Mouse (Mus musculus) mature B cell (primary cell): ENCODE measurements around the gene Pip5k1b.

ENCODE experiments used
- in situ Hi-C: fragments of 300-500 bp; cut with MboI; formaldehyde crosslinking; loops from 2 replicates; pipeline ENCODE4 v1.14.3; 2019

Pip5k1b gene

GRCm38 (mm10) chr19:24262736-24263135 is 292.9 kb downstream of the Pip5k1b start:
- in situ Hi-C loops: no loop called here

GRCm38 (mm10) chr19:24259390-24260351 is 296.0 kb downstream of the Pip5k1b start:
- in situ Hi-C loops: no loop called here

GRCm38 (mm10) chr19:24258368-24258767 is 297.3 kb downstream of the Pip5k1b start:
- in situ Hi-C loops: no loop called here

DNA sequence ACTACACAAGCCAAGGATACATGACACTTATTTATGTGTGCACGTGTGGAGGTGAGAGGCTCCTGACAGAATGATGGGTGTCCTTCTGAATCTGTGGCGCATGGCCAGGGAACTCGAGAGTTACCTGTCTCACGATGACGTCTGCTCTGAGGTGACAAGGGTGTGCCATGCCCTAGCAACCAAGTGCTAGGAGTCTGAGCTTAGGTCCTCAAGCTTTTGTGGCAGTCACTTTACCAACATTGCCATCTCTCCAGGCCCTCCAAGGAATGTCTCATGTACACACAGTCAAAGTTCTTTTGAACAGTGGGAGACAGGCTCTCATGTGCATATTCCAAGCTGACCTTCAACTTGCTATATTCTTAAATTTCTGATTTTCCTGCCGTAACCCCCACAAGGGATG is 297.7 kb downstream of the Pip5k1b start:
- in situ Hi-C loops: no loop called here

DNA sequence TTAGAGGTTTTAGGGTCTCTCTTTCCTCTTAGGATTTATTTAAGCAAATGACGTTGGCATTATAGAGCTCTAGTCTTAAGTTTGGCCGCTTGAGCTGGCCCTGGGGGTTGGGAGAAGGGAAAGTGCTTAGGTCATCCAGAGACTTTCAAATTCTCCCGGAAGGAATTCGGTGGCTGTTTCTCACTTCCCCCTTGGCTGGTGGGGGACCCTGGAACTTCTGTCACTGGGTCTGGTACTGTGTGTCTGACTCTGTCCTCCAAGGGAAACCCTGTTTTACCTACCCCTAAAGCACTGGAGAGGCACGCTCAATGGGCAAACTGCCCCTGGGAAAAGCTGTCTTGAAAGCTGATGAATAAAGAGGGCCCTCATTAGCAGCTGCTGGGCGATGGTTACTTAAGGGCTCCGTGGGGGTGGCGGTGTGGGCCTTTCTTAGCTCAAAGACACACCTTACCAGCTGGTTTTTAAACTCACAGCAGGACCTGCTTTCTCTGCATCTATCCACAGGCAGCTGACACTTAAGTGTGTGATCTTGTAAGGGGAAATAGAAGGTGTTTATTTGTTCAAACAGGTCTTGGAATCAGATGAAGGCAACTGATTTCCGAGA is 301.9 kb downstream of the Pip5k1b start:
- in situ Hi-C loops: no loop called here

- in situ Hi-C loops: no loop called here
Observed at GRCm38 (mm10) chr19:24251869-24252268, 303.8 kb downstream of the Pip5k1b start.
